Mouse (Mus musculus) mouse trophoblast stem cell (cell line): ENCODE measurements around the gene Rasl11b.

Experiments used
- in situ Hi-C, 2 experiments: fragments of 300-500 bp; cut with MseI, MboI; formaldehyde crosslinking; loops; 2 replicates in 1 of 2; 3 replicates in 1 of 2; pipeline ENCODE4 v1.15.1; 2025

Rasl11b gene

DNA sequence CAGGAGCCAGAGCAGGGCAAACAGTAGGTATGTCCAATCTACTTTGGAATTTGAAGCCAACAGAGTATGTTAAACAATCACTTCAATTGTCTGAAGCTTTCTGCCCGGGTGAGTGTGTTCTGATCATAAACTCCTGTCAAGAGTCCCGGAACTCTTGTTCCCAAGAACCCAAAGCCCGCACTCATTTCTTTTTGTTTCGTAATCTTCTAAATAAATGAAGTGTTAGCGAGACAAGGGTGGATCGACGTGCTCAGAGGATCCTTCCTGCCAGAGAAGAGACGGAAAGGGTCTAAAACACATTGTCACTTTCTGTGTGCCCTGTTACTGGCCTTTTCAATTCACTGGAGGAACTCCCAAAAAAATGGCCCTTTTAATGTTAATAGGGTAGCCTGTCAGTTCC, 6.2 kb upstream of the Rasl11b start:
- in situ Hi-C loops = no loop called here

DNA sequence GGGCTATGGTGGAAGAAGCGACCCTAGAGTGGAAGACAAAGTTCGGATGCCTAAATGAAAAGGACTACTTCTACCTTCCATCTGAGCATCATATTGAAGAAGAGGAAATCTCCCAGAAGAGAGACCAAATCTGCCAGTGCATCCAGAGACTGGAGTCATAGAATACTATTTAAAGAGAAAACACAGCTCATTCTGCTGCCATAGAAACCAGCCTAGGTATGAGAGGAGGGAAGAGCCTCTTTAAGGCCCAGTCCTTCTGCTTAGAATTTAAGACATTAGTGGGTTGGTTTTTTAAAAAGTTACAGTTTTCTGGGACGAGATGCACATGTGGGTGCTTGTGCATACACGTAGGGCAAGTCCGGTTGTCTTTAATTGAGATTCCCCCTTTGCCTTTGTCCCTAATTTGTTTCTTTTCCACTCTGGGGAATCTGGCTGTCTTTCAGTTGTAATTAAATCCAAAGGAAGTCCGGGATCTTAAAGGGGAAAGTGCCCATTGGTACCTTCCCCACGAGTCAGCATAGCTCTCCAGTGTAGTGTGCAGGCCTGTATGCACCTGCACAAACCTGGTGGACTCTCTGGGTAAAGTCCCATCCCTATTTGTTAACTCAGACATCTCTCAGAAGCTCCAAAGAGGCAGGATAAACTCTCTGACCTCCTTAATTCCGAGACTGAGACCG, 5.5 kb upstream of the Rasl11b start:
- in situ Hi-C loops = no loop called here

DNA sequence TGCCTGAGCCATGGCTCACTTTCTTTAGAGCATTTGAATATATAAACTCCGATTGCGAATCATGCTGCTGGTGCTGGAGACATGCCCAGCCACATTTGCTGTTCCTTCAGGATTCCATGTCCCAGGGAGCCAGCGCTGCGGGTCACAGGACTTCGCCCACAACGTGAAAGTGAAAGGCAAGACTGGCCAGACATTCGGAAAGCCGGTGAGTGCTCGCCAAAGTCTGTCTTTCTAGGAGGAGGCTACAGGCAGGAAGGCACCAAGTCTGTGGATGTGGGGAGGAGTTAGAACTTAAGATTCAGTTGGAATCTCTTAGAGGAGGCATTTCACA, 5.0 kb upstream of the Rasl11b start:
- in situ Hi-C loops = no loop called here

DNA sequence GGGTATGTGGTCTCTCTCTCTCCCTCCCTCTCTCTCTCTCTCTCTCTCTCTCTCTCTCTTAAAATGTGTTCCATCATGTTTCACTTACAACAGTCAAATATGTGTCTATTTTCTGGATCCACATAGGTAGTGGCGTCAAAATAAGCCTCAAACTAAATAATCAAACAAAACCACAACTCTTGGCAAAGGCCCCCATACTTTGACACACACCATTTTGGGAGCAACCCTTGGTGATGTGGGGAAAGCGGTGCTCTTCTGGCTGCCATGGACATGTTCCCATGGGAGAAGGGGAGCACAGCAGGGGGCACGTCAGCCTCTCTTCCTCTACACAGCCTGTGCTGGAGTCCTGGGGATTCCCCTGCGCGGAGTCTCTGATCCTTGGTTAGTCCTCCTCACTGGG, 4.2 kb upstream of the Rasl11b start:
- in situ Hi-C loops = no loop called here

DNA sequence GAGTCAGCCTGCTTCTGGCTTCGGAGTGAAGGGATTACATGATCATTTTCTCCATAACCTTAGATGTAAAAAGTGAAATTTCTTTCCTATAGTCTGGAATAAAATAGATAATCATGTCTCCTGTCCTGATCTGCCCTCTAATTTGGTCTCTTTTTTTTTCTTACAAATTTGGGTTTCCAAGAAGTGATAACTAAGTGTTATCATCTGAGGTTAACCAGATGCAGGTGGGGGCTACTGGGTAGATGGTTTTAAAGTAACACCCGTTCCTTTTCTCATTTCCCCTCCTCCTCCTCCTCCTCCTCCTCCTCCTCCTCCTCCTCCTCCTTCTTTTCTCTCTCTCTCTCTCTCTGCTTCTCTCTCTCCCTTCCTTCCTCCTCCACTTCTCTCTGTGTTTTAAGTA, 2.1 kb upstream of the Rasl11b start:
- in situ Hi-C loops = no loop called here

DNA sequence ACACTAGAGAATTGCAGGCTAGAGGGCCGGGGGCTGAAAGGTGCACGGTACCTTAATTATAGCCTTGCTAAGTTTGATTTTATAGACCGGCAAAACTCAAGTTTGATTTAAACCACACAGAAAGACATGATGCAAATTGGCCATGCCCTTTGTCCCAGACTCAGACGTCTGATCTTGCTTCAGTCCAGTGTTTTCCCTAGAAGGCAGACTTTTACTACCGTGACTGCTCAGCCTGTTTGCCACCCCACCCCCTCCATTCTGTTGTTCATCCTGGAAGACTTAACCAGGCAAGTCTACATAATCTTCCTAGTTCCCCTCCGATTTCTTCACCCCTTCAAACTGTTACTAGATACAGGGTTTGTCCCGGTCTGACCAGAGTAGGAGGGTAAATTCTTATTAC, 1.5 kb upstream of the Rasl11b start:
- in situ Hi-C loops = no loop called here

DNA sequence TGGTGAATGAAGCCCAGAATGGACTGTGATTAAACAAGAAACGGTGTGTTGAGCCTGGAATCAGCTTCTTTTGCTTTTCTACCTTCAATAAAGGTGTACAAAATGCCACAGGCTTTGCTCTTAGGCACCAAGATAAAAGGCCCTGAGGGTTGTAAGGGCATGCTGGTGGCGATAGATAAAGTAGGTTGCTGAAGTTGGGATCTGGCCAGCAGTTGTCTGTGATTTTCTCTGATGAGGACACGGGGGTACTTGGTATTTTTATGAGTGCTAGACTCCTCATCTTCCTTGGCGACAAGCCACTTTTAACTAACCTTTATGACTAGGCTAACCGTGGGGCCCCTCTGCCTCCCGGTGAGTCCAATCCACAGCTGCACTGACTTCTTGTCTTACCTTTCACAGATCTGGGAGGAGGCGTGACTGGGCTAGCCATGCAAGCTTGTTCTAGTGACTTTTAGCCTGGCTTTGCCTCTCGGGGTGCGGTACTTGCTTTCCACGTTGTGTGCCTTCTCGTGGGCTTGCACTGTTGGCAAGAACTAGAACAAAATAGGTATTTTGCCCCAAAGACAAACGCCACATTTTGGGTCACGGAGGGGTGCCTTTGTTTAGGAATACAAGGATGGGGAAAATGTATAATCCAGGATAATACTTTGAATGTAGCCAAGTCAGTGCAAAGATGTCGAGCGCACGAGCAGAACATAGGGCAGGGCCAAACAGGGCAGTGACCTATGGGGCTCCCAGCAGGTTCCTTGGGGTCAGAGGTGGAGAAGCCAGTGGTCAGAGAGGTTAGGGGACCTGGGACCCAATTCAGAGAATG, 852 bp upstream of the Rasl11b start:
- in situ Hi-C loops = no loop called here

DNA sequence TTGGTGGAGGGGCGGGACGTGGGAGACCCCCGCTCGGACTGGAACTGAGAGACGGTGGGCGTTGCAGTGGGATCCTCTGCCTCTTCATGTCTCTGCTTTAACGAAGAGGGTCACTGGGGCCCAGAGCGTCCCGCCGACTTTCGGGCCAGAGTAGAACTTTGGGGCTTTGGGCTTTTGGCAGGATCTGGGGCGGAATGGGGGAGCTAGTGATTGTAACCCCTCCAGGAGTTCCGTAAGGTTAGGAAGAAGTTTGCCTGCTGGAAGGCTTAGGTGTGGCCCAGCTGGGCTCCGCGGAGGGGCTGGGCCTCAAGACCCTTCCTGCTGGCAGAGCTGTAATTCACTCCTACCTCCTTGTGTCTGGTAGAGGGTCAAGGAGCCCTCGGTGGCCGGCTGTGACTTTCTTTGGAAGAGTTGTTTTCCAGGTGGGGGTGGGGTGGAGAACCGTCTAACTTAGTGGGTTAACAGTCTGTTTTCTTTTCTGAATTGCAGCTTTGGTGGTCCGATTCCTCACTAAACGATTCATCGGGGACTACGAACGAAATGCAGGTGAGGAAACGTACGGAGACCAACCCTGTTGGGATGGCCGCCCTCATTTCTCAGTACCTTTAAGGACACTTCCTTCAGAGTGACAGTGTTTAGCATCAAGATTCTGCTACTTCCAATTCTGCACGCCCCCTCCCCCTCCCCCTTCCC, 674 bp downstream of the Rasl11b start:
- in situ Hi-C loops = no loop called here

DNA sequence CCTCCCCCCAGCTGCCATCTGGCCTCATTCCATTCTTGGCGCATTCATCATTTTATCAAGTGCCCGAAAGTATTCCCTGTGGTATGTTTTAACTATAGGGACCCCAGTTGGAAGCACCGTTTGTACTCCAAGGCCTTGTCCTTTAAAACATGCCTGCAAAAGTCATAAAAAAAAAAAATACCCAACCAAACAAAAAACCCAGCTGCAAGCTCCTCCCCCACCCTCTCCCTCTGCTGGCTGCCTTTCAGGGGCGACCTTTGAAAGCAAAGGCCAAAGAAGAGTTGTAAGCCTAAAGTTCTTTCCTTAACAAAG, 1.2 kb downstream of the Rasl11b start:
- in situ Hi-C loops = no loop called here

DNA sequence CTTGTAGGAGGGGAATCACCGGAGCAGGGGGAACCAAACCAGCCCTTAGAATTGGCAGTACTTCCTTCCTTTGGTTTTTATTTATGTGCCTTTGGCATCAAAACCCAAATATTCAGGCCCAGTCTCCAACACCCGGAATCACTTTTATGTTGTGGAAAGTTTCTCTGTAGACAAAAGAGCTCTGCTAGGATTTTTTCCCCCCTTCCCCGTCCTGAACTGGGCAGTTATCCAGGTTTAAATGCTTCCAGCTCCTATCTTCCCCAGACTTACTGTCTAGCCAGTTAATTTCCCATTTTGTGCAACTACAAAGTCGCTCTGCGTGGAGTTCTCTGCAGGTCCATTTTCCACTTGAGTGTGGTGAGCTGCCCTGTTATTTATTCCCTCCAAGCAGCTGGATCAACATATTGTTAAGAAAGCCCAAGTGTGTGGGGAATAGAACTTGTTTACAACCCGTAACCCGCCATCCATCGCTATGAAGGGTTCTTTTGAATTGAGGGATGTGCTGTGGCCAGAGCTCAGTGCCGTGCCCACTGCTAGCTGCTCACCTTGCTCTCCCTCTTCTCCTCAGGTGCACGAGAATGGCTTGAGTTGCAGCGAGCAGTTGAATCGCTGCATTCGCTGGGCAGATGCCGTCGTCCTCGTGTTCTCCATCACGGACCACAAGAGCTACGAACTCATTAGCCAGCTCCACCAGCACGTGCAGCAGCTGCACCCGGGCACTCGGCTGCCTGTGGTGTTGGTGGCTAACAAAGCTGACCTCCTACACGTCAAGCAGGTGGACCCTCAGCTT, 2.6 kb downstream of the Rasl11b start:
- in situ Hi-C loops = no loop called here

DNA sequence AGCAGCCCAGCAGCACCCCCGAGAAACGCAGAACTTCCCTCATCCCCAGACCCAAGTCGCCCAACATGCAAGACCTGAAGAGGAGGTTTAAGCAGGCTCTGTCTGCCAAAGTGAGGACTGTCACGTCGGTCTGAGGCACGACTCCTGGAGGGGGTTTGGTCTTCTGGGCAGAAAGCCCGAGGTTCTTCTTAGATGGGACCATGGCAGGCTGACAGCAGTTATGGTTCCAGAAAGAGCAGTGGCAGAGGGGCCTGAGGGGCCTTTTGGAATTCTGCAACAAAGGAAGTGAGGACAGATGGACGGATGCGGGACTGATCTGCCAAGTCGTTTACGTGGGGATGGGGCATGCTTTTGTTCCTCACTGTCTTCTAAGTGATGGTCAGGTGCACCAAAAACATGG, 3.4 kb downstream of the Rasl11b start:
- in situ Hi-C loops = no loop called here

DNA sequence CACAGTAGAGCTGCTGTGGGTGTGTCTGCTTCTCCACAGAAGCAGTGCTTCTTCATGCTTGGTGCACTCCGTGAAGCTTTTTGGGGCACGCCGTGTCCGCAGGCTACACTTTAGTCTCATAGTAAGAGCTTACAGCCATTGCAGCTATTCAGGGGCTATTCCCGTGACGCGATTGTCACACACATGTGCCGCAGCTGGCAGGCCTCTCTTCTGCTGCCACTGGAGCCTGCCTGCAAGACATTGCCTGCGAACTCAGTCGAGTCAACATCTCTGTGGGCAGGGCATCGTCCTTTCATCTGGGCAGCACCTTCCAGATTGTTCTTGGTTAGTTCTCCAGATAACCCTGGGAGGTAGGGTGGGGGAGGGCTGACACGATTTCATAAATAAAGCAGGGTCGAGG, 4.7 kb downstream of the Rasl11b start:
- in situ Hi-C loops = no loop called here

DNA sequence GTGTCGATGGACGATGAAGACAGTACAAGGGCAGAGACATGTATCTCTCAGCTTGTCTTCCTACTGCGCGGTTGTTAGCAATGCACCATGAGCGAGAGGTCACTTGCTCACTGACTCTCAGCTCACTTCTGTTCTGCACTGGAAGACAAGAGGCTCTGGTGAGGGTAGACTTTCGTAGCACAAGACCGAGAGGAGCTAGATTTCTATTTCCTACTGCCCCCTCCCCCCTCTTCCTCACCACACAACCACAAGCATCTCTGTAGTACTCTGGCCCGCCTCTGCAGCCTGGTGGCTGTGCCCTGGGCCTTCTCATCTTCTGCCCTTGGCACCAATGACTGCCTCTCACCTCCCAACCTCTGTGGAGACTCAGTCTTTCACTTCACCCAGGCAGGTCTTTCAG, 5.4 kb downstream of the Rasl11b start:
- in situ Hi-C loops = no loop called here

DNA sequence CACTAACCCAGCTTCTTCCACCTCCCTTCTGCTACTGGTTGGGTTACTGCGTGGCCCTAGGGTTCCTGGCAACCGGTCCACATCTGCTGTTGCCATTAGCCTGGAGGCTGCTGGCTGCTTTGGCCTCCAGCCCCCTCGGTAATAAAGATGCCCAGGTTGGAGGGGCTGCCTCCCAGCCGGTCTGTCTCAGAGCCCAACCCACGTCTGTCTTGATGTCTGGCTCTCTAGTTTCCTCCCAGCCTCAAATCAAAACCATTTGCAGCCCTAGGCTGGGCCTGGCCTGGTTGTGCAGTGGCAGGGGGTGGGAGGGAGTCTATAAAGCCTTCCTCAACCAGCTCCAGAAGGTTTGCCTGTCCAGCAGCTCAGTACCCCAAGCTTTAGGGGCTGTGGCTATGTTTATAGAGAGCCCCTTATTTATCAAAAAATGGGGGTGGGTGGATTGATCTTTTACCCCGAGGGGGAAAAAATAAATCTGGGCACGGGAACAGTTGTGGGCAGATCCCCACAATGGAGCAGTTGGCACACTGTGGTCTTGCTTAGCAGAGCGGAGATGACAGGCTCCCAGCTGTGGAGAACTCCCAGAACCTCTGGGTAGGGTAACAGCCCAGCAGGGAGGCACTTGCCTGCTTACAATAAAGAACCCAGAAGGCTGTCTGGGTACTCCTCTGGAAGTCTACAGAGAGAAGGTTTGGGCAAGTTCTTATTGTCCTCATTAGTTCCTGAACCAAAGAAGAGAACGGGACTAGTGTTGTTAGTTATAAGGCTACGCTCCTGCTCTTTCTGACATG, 6.7 kb downstream of the Rasl11b start:
- in situ Hi-C loops = no loop called here

DNA sequence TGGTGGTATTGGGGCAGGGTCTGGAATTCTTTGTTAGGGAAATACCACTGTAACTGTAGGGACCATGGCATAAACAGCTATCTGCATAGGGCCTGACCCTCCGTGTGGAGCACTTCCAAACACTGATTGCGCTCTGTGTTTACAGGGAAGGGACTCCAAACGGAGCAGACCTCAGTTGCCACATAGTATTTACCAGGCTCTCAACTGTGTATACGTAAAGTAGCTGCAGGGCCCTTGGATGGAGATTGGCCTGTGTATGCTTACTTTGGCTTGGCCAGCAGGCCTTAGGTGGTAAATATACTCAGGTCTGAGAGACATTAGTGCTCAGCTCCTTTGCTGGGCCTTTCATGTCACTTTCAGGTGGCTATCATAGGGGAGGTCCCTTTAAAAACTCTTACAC, 7.4 kb downstream of the Rasl11b start:
- in situ Hi-C loops = no loop called here

DNA sequence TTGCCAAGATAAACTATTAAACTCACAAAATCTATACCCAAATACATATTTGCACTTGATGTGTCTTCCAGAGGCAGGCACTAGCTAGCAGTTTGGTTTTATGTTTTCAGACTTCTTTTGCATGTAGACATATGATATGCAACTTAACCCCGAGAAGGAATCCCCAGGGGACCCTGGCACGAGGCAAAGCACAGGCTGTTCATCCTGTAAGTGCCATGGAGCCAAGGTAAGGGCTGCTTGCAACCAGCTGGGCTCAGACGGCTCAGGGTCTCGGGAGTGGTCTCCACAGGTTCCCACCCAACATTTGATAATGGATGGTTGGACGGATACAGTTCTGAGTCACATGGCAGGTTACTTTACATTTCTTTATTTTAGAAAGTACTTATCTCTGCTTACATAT, 9.4 kb downstream of the Rasl11b start:
- in situ Hi-C loops = no loop called here

DNA sequence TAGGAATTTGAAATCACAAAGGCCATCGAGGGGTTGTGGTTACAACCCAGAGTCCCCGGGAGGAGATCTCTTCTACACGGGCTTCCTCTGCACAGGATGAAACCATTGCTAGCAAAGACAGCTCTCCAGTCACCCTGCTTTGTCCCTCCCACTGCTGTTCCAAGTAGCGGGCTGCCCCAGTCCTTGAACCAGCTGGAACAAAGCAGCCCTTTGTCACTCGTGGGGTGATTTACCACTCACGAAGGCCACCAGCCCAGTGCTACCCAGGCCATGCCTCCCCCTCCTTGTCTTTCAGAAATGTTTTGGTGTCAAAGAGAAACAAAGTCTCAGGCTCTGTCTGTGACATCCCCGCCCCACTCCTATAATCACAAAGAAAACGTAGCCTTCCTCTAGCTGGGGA, 10.4 kb downstream of the Rasl11b start:
- in situ Hi-C loops = no loop called here

DNA sequence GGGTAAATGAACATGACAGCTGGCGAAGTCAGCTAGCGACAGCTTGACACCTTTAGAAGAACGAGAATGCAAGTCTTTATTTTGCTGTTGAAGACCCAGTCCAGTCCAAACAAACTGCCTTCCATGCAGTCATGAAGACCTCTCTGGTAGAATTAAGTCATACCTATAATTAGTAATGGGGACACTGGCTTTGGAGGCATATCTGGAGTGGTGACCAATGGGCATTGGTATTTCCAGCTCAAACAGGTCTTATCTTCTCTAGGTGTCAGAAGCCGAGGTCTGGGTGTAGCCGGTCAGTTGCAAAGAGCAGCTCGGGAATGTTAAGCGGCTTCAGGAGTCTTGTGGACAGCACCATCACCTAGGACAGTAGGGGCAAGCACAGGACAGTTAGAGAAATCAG, 11.0 kb downstream of the Rasl11b start:
- in situ Hi-C loops = no loop called here

DNA sequence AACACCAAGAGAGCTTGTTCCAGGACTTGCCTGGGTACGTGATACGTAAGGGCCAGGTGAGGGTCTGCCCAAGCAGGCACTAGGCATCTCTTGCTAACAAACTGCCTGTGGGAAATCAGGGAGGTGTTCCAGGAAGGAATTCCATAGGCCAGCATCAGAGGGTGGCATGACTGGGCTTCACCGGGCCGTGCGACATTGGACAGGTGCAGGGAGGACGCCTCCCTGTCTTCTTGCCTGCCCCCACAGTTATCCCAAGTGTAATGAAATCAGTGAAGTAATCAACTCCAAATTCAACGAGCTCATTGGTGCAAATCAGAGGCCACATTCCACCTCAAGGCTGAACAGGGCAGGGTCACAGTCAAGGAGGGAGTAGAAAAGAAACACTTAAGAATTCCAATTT, 11.6 kb downstream of the Rasl11b start:
- in situ Hi-C loops = no loop called here

DNA sequence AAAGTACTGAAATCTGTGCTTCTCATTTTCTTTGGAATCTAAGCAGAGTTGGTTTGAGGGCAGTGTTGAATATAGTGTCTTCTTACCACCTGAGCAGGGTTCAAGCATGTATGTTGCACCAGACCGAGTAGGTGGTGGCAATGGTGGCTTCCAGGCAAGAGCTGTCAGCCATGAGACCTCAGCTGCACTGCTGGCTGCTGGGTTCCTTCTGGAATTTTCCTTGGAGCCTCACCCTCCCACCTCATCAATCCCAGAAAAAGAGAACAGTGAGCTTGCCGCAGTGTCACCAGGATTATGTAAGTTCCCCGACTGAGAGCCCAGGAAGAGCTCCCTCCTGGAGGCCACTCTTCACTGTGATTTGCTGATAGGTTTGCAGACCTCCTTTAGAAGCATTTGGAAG, 12.1 kb downstream of the Rasl11b start:
- in situ Hi-C loops = no loop called here

DNA sequence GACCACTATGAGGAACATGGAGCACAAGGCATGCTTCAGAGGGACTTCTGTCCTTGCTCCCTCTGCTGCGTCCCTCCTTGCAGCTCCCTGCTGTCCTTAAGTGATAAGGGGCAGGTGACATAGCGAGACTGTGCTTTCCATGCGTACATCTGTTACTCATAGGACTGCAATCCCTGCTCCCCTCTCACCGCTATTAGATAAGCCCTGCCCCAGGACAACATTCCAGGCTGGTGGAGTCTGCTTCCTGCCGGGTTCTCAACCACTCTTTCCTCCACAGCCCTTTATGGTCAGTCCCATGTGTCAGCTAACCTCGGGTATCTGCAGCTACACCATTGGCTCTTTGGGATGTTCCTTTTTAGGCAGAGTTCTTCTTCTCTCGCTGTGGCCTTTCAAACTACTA, 13.4 kb downstream of the Rasl11b start:
- in situ Hi-C loops = no loop called here

DNA sequence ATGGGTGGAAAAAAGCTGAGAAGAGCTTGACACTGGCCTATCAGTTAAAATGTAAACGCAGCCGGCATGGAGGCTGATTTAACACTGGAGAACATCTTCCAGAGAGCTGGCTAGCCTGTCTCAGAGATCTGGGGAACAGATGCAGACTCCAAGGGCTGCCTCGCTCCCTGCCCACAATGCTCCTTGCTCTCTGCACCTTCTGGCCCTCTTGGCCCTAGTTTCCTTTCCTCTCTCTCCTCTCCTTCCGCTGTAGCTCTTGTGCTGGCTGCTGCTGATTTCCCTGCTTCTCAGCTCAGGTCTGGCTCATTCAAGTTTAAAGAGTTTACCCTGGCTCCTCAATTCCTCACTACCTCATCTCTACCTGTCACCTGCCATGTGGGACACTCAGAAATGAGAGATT, 14.6 kb downstream of the Rasl11b start:
- in situ Hi-C loops = no loop called here
